Mouse (Mus musculus) cerebellum, postnatal 36 days (tissue): ENCODE data around the gene H2afy.

Source experiments
- DNase-seq, 2 experiments: peaks; one replicate each; pipeline ENCODE4 v3.0.0; 2021 to 2022; ENCODE audit warnings: mixed read lengths in 2 of 2

Gene H2afy

DNA sequence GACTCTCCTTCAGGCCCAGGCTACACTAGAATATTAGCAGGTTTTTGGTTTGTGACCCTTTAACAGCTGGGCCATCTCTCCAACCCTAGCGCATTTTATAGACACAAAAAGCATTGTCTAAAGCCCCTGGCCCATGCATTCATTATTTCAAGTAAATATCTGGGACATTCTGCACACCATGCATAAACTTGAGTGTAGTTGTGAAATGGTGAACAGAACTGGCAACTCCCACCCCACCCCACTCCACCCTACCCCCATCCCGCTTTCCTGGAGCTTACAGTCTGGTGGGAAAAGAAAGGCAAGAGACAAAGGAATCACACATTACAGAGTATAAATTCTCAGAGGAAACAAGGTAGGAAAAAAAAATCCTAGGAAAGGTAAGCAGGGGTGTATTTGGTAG is at the start of gene H2afy:
Gene H2afy (minus strand): TSS at position 162 of the 400 bp plus-strand sequence.
- DNase-seq: no peak

DNA sequence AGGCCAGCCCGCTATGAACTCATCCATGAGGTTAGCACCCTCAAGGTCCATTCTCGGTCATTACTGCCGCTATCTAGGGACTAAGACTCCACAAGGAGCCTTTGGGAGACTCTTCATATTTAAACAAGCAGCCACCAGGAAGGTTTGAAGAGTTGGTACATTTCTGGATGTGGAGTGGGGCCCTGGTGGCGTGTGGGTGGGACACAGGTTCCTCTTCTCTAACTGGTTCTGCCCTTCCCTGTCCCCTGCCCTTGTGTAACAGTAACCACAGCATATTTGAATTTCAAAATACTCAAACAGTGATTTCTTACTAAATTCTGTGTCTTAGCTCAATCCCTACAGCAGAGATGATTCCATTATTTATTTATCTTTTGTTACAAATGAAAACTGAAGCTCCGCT is 47.5 kb upstream of the H2afy start:
- DNase-seq: no peak

DNA sequence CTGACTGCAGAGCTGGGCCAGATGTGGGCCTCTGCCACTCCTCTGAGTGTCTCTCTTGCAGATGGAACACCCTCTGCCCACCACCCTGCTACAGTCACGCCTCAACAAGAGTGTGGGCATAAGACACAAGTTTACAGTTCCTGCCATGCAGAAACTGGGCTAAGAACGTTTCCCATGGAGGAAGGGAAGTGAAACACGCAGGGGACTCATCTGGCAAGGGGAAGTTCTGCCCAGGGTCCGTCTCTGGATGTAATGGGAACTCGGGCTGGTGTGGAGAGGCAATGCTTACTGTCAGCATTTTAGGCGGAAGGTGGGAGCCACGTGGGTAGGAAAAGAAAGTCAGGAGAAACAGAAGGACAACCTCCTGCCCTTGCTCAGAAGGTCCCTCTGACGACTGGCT is 45.3 kb upstream of the H2afy start:
- no peak for DNase-seq

DNA sequence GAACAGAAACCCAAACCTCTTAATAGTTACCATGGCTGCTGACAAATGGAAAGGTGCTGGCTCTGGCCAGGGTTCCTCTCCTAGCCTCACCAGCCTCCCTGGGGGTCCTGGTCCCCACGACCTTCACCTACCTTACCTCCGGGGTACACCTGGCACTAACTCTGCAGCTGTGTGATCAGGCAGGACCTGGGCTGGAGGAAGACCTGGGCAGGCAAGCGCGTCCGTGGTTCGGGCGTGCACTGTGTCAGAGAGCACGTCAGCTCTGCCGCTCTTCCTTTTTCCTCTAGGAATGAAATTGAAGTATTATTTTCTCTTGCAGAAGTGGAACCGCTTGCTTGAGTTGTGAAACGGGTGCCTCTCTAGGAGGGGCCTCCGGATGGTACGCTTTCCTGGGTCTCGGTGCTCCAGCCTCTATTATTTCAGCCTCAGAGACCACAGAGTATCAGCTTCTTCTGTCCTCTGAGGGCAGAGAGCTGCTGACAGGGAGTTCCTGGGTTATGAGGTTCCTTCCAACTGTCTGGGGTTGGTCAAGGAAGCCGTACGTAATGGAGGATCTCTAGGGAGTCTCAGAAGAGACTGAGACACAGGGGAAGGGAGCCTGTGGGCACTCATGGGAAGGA is 42.4 kb upstream of the H2afy start, which contains the start of gene Tifab:
Gene Tifab (minus strand): TSS at position 470 of the 620 bp plus-strand sequence.
- DNase-seq: no peak

GRCm38 (mm10) chr13:56176310-56176709 is 40.1 kb upstream of the H2afy start:
- no peak for DNase-seq

DNA sequence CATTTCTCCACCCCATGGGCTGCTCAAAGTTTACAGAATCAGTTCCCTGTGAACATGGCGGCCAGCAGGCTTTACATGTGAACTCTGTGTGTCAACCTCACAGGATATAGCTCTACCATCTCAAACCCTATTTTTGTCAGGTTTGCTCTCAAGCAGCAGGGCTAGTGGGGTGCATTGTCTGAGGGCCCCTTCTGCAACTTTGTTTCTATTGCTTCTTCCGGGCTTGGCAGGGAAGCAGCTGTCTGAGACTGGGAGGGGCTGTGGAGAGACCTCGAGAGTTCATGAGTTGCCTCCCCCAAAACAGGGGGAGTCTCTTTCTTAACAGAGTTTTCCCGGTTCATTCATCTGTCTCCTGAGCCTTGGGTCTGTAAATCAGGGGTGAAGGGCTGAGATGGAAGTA is 39.7 kb upstream of the H2afy start:
- DNase-seq: no peak

- no peak for DNase-seq
Observed at GRCm38 (mm10) chr13:56172901-56173545, 36.9 kb upstream of the H2afy start.

DNA sequence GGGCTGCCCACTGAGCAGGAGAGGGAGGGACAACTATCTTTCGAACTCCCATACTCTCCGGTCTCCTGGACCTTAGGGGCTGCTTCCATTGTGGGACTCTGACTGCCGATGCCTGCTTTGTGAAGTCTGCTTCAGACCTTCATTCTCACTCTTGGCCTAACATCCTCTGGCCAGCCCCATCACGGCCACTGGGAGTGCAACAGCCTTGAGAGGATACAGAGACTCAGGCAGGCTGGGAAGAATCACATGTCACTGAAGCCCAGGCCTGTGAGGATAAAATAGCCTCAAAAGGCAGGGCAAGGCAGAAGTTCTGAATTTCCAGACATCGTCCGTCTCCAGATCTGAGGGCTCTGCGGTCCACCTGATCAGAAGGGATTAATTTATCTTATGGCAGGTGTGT is 35.9 kb upstream of the H2afy start:
- no peak for DNase-seq

GRCm38 (mm10) chr13:56168403-56168781 is 32.2 kb upstream of the H2afy start:
- no peak for DNase-seq

DNA sequence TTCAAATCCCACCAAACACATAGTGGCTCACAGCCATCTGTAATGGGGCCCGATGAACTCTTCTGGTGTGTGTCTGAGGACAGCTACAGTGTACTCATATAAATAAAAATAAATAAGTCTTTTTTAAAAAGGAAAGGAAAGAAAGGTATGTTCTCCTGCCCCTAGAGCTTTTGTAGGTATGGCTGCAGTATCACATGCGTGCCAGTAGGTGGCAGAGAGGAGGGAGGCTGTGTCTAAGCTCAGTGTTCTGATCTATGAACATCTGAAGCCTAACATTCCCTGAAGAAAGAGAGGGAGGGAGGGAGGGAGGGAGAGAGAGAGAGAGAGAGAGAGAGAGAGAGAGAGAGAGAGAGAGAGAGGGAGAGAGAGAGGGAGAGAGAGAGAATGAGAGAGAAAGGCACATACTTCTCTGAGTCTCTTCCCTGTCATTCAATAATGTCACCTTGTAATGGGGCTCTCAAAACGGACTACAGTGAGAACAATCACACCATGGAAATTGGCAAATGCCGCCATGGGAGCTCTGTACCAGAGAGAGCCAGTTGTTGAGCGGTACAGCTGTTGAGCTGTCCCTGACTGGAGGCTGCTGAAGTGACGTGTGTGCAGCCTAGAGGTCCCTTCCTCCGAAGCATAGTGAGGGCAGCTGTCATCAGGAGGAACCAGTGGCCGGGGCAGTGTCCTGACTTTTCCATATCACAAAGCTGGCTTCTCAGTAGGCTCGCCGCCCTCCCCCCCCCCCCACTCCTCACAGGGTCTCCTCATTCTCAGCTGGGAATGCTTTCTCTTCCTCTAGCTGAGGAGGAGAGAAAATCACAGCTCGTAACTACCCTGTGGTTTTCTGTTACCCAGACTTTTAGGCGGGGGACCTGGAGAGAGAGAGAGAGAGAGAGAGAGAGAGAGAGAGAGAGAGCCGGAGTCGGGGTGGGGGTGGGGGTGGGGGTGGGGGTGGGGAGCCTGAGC is 31.6 kb upstream of the H2afy start:
- DNase-seq: no peak

- no peak for DNase-seq
Observed at GRCm38 (mm10) chr13:56165561-56165960, 29.4 kb upstream of the H2afy start.

DNA sequence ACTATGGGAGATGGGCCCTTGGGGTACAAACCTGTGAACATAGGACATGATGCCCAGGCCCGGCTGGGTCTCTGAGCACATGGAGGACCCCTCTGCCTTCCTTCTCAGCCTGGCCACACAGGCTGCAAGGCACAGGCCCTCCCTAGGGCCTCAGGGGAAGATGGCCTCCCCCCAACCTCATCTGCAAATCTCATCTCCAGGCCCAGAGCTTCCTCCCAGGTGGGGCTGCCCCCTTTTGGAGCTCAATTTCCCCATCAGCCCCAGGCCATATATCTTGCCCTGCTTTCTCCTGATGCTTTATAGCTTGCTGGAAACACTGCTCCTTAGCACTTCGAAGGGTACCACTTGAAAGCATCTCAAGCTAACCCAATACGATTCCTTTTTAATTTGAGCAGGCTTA is 28.2 kb upstream of the H2afy start:
- no peak for DNase-seq

GRCm38 (mm10) chr13:56163751-56164150 is 27.6 kb upstream of the H2afy start:
- DNase-seq: peak in 1 of 2 experiments; percentile 6

GRCm38 (mm10) chr13:56162859-56163258 is 26.7 kb upstream of the H2afy start:
- no peak for DNase-seq

DNA sequence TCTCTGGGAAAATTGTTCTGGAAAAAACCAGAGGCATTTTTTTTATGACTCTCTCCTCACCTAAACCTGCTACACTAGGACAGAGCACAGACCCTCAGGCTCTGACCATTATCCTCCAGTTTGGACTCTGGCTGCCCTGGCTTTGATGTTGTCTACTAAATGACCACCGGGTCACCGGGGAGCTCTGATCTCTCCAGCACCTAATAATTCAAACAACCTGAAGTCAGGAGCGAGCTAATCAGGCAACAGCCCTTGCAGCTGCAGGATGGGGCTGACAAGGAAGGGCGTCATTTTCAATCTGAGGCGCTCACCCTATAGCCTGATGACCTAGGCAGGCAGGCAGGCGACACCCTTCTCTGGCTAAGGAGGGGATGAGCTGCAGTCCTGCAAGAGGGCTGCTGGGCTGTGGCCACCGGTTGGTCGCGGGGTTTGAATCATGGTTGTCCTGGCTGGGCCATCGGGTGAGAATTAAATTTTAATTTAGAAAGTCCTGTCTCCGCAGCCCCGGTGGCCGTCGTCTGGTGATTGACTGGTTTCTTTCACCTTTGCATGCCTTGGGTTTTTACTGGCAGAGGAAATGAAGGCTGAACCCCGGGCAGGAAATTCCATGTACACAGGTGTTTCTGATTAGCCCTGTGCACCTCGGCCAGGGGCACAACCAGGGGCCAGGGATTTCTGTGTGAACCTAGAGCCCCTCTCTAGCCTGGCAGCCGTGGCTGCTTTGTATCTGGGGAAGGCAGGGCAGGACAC is 23.6 kb upstream of the H2afy start:
- no peak for DNase-seq

DNA sequence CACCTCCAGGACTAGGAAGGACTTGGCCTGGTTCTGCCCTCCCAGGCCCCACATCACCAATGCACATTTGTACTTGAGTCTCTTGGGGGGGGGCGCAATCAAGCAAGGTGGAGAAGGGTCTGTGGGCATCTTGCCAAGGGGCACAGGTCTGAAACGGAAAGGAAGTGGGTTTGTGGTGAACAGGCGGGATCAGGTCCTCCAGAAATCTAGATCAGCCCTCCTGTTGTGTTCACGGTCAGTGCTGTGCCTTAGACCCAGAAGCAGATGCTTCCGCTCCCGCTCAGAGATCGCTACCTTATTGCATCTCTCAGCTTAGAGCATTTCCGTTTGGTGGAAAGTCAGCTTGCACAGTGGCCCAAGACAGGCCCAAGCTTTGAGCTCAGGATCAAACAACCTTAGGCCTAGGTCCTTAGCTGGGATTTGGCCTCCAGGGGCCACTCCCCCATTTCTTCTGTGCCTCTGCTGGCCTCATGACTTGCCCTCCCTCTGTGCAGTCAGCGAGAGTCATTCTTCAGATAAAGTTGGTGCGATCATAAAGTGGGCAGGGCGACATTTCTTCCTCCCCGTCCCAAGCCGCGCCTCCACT is 22.9 kb upstream of the H2afy start:
- DNase-seq: no peak

GRCm38 (mm10) chr13:56155671-56156070 is 19.5 kb upstream of the H2afy start:
- DNase-seq: no peak

GRCm38 (mm10) chr13:56155048-56155447 is 18.9 kb upstream of the H2afy start:
- DNase-seq: no peak

DNA sequence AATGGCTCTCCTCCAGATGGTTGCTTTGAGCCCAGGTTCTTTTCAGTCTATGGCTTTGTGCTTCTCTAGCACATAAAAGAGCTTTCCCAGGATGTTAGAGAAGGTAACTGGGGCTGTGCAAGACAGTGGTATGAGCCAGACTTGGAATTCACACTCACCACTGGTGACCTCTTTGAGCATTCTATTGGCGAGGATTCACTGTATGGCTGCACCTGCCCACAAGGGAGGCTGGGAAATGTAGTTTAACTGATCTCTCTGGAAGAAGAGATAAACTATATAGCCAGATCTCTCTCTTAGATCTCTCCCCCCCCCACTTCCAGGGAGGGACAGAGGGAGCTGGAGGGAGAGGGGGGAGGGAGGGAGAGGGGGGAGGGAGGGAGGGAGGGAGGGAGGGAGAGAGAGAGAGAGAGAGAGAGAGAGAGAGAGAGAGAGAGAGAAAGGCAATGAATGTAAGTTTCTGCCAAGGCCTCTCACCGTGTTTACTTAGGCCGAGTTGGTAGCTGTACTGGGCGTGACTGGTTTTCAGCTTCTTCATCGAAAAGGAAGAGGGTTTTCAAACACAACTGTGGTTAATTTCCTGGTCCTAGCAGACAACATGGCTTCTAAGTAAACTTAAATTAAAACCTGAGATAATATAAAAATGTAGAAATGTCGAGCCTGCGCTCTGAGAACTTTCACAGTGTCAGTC is 16.8 kb upstream of the H2afy start:
- no peak for DNase-seq

DNA sequence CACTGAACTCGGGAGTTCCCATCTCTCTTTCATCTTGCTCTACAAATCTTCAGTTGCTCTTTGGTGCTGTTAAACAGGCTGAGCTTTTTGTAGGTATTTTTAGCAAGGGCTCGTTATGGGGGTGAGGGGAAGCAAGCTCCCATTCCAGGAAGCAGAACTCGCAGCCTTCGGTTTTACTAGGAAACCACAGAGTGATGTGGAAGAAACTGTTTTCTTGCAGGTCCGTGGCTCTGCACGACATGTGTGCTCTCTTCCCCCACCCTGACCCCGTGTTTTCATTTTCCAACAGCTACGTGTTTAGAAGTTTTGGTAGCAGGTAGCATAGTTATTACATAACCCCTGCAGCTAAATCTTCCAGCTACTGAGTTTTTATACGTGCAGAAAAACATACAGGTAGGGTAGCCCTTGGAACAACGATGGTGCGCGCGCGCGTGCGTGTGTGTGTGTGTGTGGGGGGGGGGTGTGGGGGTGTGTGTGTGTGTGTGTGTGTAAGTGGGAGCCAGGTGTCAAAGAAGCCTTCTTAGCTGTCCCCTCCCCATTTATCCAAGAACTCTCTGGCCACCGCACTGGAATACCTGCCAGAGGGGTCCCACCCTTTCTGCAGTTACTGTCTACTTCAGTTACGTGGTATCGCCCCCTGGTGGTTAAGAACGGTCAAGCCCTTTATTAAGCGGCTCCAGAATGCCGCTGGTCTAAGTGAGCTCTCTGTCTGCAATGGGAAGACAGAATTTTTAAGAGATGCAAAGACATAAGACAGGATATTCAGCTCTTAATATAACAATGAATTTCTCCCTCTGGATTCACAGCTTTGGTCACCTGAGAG is 15.5 kb upstream of the H2afy start:
- DNase-seq: peak; percentile 46 to 56

DNA sequence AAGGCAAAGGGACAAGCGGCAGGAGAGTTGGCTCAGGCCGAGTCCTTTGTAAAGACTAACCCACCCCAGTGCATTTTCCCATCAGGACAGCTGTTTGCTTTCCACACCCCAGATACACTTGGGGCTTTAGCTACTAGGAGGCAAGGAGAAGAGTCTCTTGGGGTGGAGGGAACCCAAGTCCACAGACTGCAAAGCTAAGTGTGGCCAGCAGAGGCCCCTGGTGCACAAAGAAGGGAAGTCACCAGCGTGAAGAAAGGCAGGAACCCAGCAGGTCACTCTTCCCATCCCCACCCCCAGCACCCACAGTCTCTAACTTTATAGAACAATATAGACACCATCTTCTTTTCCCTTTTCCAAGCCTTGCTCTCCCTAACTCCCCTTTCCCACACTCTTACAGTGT is 9.4 kb upstream of the H2afy start:
- no peak for DNase-seq
